Mouse (Mus musculus) inflammation-experienced regulatory T-cells, adult 6 months (primary cell): ENCODE results near the gene Slc1a7. TPM values are rescaled to one million over a fixed set of nuclear protein-coding genes. Genes with fewer than 3 reads are reported as not detected.

Experiments
- ATAC-seq: one replicate; pipeline ENCODE4 v1.8.0; 2017
- polyA plus RNA-seq, 3 experiments: library from polyadenylated mRNA; unstranded; fragments of 100-300 nt; shearing (Covaris generic); gene quantifications; one replicate each; pipeline ENCODE4 v1.2.1; 2017

Gene Slc1a7
- polyA plus RNA-seq, 3 experiments from 2014 or later = not detected

- ATAC-seq = no peak
Observed at GRCm38 (mm10) chr4:108055873-108056272, 87.7 kb downstream of the Slc1a7 start.

GRCm38 (mm10) chr4:108057247-108057646, 89.1 kb downstream of the Slc1a7 start:
- ATAC-seq = no peak

- no peak for ATAC-seq
Observed at GRCm38 (mm10) chr4:108058166-108058565, 90.0 kb downstream of the Slc1a7 start.

- no peak for ATAC-seq
Observed at GRCm38 (mm10) chr4:108059601-108060379, 91.7 kb downstream of the Slc1a7 start.

GRCm38 (mm10) chr4:108060774-108061173, 92.6 kb downstream of the Slc1a7 start:
- no peak for ATAC-seq

- ATAC-seq = no peak
Observed at GRCm38 (mm10) chr4:108062524-108062923, 94.4 kb downstream of the Slc1a7 start.

Other genes starting within 250 kb of the Slc1a7 start
- gene Lrp8, start 166.1 kb upstream of the Slc1a7 start, polyA plus RNA-seq = 1 to 10 TPM; 1.2 to 1.5 (median 1.2) TPM
- gene Magoh, start 88.6 kb upstream of the Slc1a7 start, polyA plus RNA-seq = 100 to 1,000 TPM; 115 to 162 (median 117) TPM
- 10 to 100 TPM; 37.6 to 66.3 (median 55.8) TPM for gene 0610037L13Rik, start 78.5 kb upstream of the Slc1a7 start, polyA plus RNA-seq
- 10 to 100 TPM; 14.4 to 23.5 (median 22.0) TPM for gene Cpt2, start 44.7 kb upstream of the Slc1a7 start, polyA plus RNA-seq
- not detected for gene Podn, start 128.1 kb downstream of the Slc1a7 start, polyA plus RNA-seq
- 100 to 1,000 TPM; 286 to 396 (median 300) TPM for gene Scp2, start 176.7 kb downstream of the Slc1a7 start, polyA plus RNA-seq
- 1 to 10 TPM; 1.6 to 3.1 (median 2.5) TPM for gene Echdc2, start 197.1 kb downstream of the Slc1a7 start, polyA plus RNA-seq
- gene Zyg11a, start 249.7 kb downstream of the Slc1a7 start, polyA plus RNA-seq = not detected